In genomic region chr1:83044882-83045427, GRCm38 (mm10) we compare ENCODE assay signal across 32 mouse cellular contexts. TPM values are rescaled to one million over a fixed set of nuclear protein-coding genes. Genes with fewer than 3 reads are reported as not detected.
DNase-seq lines count a peak whose midpoint lies in the region; ATAC-seq and TF ChIP-seq lines count a peak whose summit lies in the region.
"Had no signal": no experiment of that assay in that cellular context is flagged by ENCODE, and none has a peak within 500 bp of the region (broad histone marks: within the 10 kb centered on the region; RNA-seq: fewer than 3 reads in every experiment).

Gene Gm47969 (plus strand): TSS chr1:83044932.

- no peaks in the 10 kb centered on the region for H3K79me2 ChIP-seq in liver, adult 2 months (ENCODE audit: control insufficient read depth, insufficient read depth, low read length)
- no peaks in the 10 kb centered on the region for H3K79me2 ChIP-seq in CH12.LX (replicated peaks; ENCODE audit: control insufficient read depth, extremely low read depth, insufficient read depth, poor library complexity, severe bottlenecking)

- no peak for ATAC-seq in liver, embryonic 12.5 days
- peak; percentile 92 for ATAC-seq in megakaryocyte progenitor cell, adult 5-6 weeks (replicated peaks; ENCODE audit: poor library complexity)
- ATAC-seq: activated CD4-positive, CD25-positive, alpha-beta regulatory T cell, adult 4 months; forebrain, embryonic 15.5 days; intestine, embryonic 15.5 days; Patski had no signal

- dilution Hi-C loops in CH12.LX (cut with MboI; ENCODE audit: extremely low pct_ligation_motif_present, extremely low pct_unique_long_range_greater_than_20kb, low sequenced_read_pairs), result no loop called here

- no peak within 1 kb of the TSS for H3K4me2 ChIP-seq in liver, embryonic 12.5 days
- peak within 1 kb of the TSS; percentile 42; the same call in 1 of the 2 replicates for H3K4me2 ChIP-seq in CH12.LX (ENCODE audit: insufficient read depth, low read depth, poor library complexity, severe bottlenecking)
- H3K4me2 ChIP-seq: embryonic facial prominence, embryonic 12.5 days; forebrain, embryonic 15.5 days; hindbrain, embryonic 15.5 days; intestine, embryonic 15.5 days; kidney, embryonic 15.5 days; neural tube, embryonic 12.5 days had no signal

- TF ChIP-seq RAD21 in CH12.LX (IDR thresholded peaks at IDR 0.05; ENCODE audit: low read depth, low read length), result peak; percentile 19

- H3K4me3 ChIP-seq in liver, adult 2 months (ENCODE audit: insufficient read depth, low read depth, low read length), result no peak within 1 kb of the TSS
- H3K4me3 ChIP-seq in liver, embryonic 12.5 days, result no peak within 1 kb of the TSS
- H3K4me3 ChIP-seq in CH12.LX (replicated peaks in 1 of 3; ENCODE audit: low read depth in 2 of 3, low read length in 2 of 3, poor library complexity in 1 of 3), result no peak within 1 kb of the TSS
- peak within 1 kb of the TSS; percentile 16 for H3K4me3 ChIP-seq in lung, adult 2 months (replicated peaks; ENCODE audit: extremely low read depth, low read depth, low read length)
- H3K4me3 ChIP-seq: embryonic facial prominence, embryonic 12.5 days; erythroblast, embryonic 14.5 days; forebrain, embryonic 15.5 days; heart, adult 2 months; hindbrain, embryonic 15.5 days; intestine, embryonic 15.5 days; kidney, embryonic 15.5 days; midbrain, embryonic 10.5 days; neural tube, embryonic 12.5 days had no signal

- H3K9ac ChIP-seq in liver, adult 2 months (ENCODE audit: low read depth, low read length), result no peak within 1 kb of the TSS
- H3K9ac ChIP-seq in liver, embryonic 12.5 days, result no peak within 1 kb of the TSS
- H3K9ac ChIP-seq in CH12.LX (ENCODE audit: insufficient read depth, low read depth), result no peak within 1 kb of the TSS
- H3K9ac ChIP-seq: embryonic facial prominence, embryonic 12.5 days; forebrain, embryonic 15.5 days; hindbrain, embryonic 15.5 days; intestine, embryonic 15.5 days; kidney, embryonic 15.5 days; neural tube, embryonic 12.5 days had no signal

- no peaks in the 10 kb centered on the region for H3K27me3 ChIP-seq in liver, adult 2 months (ENCODE audit: control insufficient read depth, insufficient read depth, low read length)
- H3K27me3 ChIP-seq in liver, embryonic 12.5 days (replicated peaks), result peaks cover 4% of the 10 kb centered on the region; the same call in 1 of the 2 replicates
- H3K27me3 ChIP-seq in CH12.LX (replicated peaks), result peaks cover 8% of the 10 kb centered on the region
- H3K27me3 ChIP-seq: embryonic facial prominence, embryonic 12.5 days; forebrain, embryonic 15.5 days; hindbrain, embryonic 15.5 days; intestine, embryonic 15.5 days; neural tube, embryonic 12.5 days had no signal

- TF ChIP-seq CTCF in liver, adult 2 months (IDR thresholded peaks at IDR 0.05; ENCODE audit: low read depth, low read length), result no peak
- peak in 1 of 2 experiments; percentile 43; a peak in 2 of 4 replicates for TF ChIP-seq CTCF in CH12.LX (conservative IDR thresholded peaks at IDR 0.05 in 1 of 2, IDR thresholded peaks at IDR 0.05 in 1 of 2; ENCODE audit: low read depth in 2 of 2, low read length in 2 of 2)
- TF ChIP-seq CTCF in lung, adult 2 months (IDR thresholded peaks at IDR 0.05; ENCODE audit: insufficient read depth, low read length), result peak; percentile 5; the same call in 1 of the 2 replicates

- in situ Hi-C loops in CH12.LX (cut with MboI; ENCODE audit: low pct_ligation_motif_present, low pct_unique_long_range_greater_than_20kb, low sequenced_read_pairs), result no loop called here

- no peak within 1 kb of the TSS for H3K27ac ChIP-seq in liver, adult 2 months (replicated peaks; ENCODE audit: insufficient read depth, low read depth, low read length)
- no peak within 1 kb of the TSS for H3K27ac ChIP-seq in liver, embryonic 12.5 days
- H3K27ac ChIP-seq in CH12.LX (ENCODE audit: insufficient read depth, low read depth), result no peak within 1 kb of the TSS
- H3K27ac ChIP-seq: embryonic facial prominence, embryonic 12.5 days; forebrain, embryonic 15.5 days; heart, adult 2 months; hindbrain, embryonic 15.5 days; intestine, embryonic 15.5 days; kidney, embryonic 15.5 days; midbrain, embryonic 10.5 days; neural tube, embryonic 12.5 days had no signal

- H3K9me3 ChIP-seq in liver, embryonic 12.5 days (replicated peaks), result no peaks in the 10 kb centered on the region
- no peaks in the 10 kb centered on the region for H3K9me3 ChIP-seq in CH12.LX (replicated peaks; ENCODE audit: low read length)
- H3K9me3 ChIP-seq: embryonic facial prominence, embryonic 12.5 days; forebrain, embryonic 15.5 days; hindbrain, embryonic 15.5 days; intestine, embryonic 15.5 days; kidney, embryonic 15.5 days; midbrain, embryonic 10.5 days; neural tube, embryonic 12.5 days had no signal

- DNase-seq in liver, adult 2 months (ENCODE audit: extremely low read depth, low read depth, low spot score), result peak; percentile 4
- peak; percentile 62 for DNase-seq in CH12.LX (ENCODE audit: extremely low read depth)
- peak; percentile 15 for DNase-seq in lung, adult 2 months
- no peak for DNase-seq in thymus, postnatal 14 days
- DNase-seq in layer of hippocampus, postnatal 10 days (ENCODE audit: low spot score in 2 of 2), result no peak
- DNase-seq in embryo, embryonic 10 days (ENCODE audit: low spot score), result no peak
- DNase-seq: adrenal gland, postnatal 10 days; B cell, adult 2 months; cerebellum, adult 11 months; cerebellum, postnatal 36 days; gastrocnemius, postnatal 14 days; heart, adult 2 months; heart, postnatal 36 days; kidney, postnatal 4 days; layer of hippocampus, adult 9-11 months; spleen, adult 18-20 months had no signal

- 60% methylated on average over 5 of the region's 5 CpGs for WGBS in liver, adult 2 months
- 34% methylated on average over 5 of the region's 5 CpGs for WGBS in liver, embryonic 12.5 days (ENCODE audit: insufficient replicate concordance)
- WGBS in lung, adult 2 months, result 58% methylated on average over 5 of the region's 5 CpGs

- H3K4me1 ChIP-seq in liver, adult 2 months (ENCODE audit: control insufficient read depth, insufficient read depth, low read length), result no peaks in the 10 kb centered on the region
- no peaks in the 10 kb centered on the region for H3K4me1 ChIP-seq in liver, embryonic 12.5 days
- peaks cover 5 to 9% of the 10 kb centered on the region in 2 experiments; a peak in 3 of 4 replicates for H3K4me1 ChIP-seq in CH12.LX (ENCODE audit: control insufficient read depth in 1 of 2, insufficient read depth in 2 of 2)
- no peaks in the 10 kb centered on the region for H3K4me1 ChIP-seq in lung, adult 2 months (ENCODE audit: control insufficient read depth, insufficient read depth, low read length)
- H3K4me1 ChIP-seq: embryonic facial prominence, embryonic 12.5 days; forebrain, embryonic 15.5 days; hindbrain, embryonic 15.5 days; intestine, embryonic 15.5 days; kidney, embryonic 15.5 days; midbrain, embryonic 10.5 days; neural tube, embryonic 12.5 days had no signal

- TF ChIP-seq EP300 in CH12.LX (IDR thresholded peaks at IDR 0.05; ENCODE audit: low read length), result no peak

- no peaks in the 10 kb centered on the region for H3K36me3 ChIP-seq in liver, adult 2 months (ENCODE audit: control insufficient read depth, insufficient read depth, low read length)
- H3K36me3 ChIP-seq in liver, embryonic 12.5 days, result no peaks in the 10 kb centered on the region
- H3K36me3 ChIP-seq in CH12.LX (replicated peaks in 1 of 2; ENCODE audit: control insufficient read depth in 1 of 2, insufficient read depth in 1 of 2, low read length in 1 of 2), result no peaks in the 10 kb centered on the region
- H3K36me3 ChIP-seq: embryonic facial prominence, embryonic 12.5 days; forebrain, embryonic 15.5 days; hindbrain, embryonic 15.5 days; intestine, embryonic 15.5 days; kidney, embryonic 15.5 days; midbrain, embryonic 10.5 days; neural tube, embryonic 12.5 days had no signal

- TF ChIP-seq POLR2A in liver, adult 2 months (IDR thresholded peaks at IDR 0.05; ENCODE audit: extremely low read depth, insufficient read depth, low read length), result no peak
- no peak for TF ChIP-seq POLR2A in CH12.LX (IDR thresholded peaks at IDR 0.05; ENCODE audit: low read depth, low read length)
- TF ChIP-seq POLR2A in lung, adult 2 months (IDR thresholded peaks at IDR 0.05; ENCODE audit: borderline replicate concordance, extremely low read depth, low read depth, low read length), result no peak

TF ChIP-seq in CH12.LX, 34 proteins besides CTCF, POLR2A, EP300 and RAD21:
- TF ChIP-seq CHD2 (IDR thresholded peaks at IDR 0.05; ENCODE audit: low read length) (no peak), RCOR1 (conservative IDR thresholded peaks at IDR 0.05; ENCODE audit: low read depth, low read length) (no peak), JUND (conservative IDR thresholded peaks at IDR 0.05; ENCODE audit: low read depth, low read length) (no peak), UBTF (IDR thresholded peaks at IDR 0.05; ENCODE audit: low read depth, low read length) (no peak), MEF2A (IDR thresholded peaks at IDR 0.05; ENCODE audit: borderline replicate concordance, low read depth, low read length) (no peak), TBP (conservative IDR thresholded peaks at IDR 0.05; ENCODE audit: low read depth, low read length) (no peak), ZNF384 (IDR thresholded peaks at IDR 0.05; ENCODE audit: low read depth, low read length) (no peak), ZKSCAN1 (IDR thresholded peaks at IDR 0.05; ENCODE audit: borderline replicate concordance, low read depth, low read length) (no peak), MAZ (IDR thresholded peaks at IDR 0.05; ENCODE audit: low read depth, low read length) (no peak)

RNA-seq across cellular contexts. Expression of gene Gm47969, which starts in this region (rescaled TPM):
- not detected in 2 replicates for total RNA-seq in liver, adult 2 months (2014; rRNA removed)
- polyA plus RNA-seq in liver, adult 2 months (2012; rRNA removed), result not detected in 2 replicates
- not detected in 2 replicates for polyA plus RNA-seq in liver, embryonic 12.5 days (2016; fragmentation: Nextera tagmentation; extraction: Ambion mirVana)
- total RNA-seq in CH12.LX (2012; rRNA removed) (not detected in 2 replicates), CH12.LX (2014; rRNA removed) (not detected in 2 replicates)
- not detected in 2 replicates for polyA plus RNA-seq in CH12.LX (2012; ENCODE audit: insufficient read length, low read depth)
- 0.57 and 0.66 TPM in 2 replicates for polyA plus RNA-seq in lung, adult 2 months (2012; rRNA removed)
- total RNA-seq in megakaryocyte progenitor cell, adult 5-6 weeks (2015), result not detected in 2 replicates
- total RNA-seq in megakaryocyte progenitor cell, adult 5-6 weeks (2017), result not detected in 2 replicates
- total RNA-seq in layer of hippocampus, postnatal 10 days (2021), result not detected
- total RNA-seq: adrenal gland, postnatal 10 days; gastrocnemius, postnatal 14 days; heart, adult 2 months; heart, postnatal 36 days had no signal
- polyA plus RNA-seq: activated CD4-positive, CD25-positive, alpha-beta regulatory T cell, adult 4 months; brain, embryonic 14.5 days; embryonic facial prominence, embryonic 12.5 days; erythroblast, embryonic 14.5 days; forebrain, embryonic 15.5 days; heart, adult 2 months; heart, embryonic 14.5 days; hindbrain, embryonic 15.5 days; intestine, embryonic 15.5 days; kidney, embryonic 15.5 days; limb, embryonic 11.5 days; liver, embryonic 16.5 days; midbrain, embryonic 10.5 days; neural tube, embryonic 12.5 days; Patski had no signal

Comparison
In these comparisons a context has a peak if more than half of its experiments do, and no peak if none do; other contexts are left out.
1. Peak in DNase-seq in liver, adult 2 months; RNA of the gene not detected or under 1 TPM.
2. Peak in DNase-seq and H3K4me2 ChIP-seq in CH12.LX; RNA of the gene not detected or under 1 TPM.
3. Peak in DNase-seq and H3K4me3 ChIP-seq in lung, adult 2 months; RNA of the gene not detected or under 1 TPM.
4. Peak in ATAC-seq in megakaryocyte progenitor cell, adult 5-6 weeks; RNA of the gene not detected or under 1 TPM.